Mouse (Mus musculus): ENCODE results near the gene Cacna2d3.
A peak's percentile ranks its signal among the peaks of the same experiment; 100 is the strongest.

The Cacna2d3 gene

GRCm38 (mm10) chr14:29268609-29269008 is 453.1 kb downstream of the Cacna2d3 start:
- peak; percentile 27 for DNase-seq (ENCODE audit: extremely low spot score, low spot score)

- DNase-seq (ENCODE audit: extremely low spot score, low spot score): peak; percentile 50
Measured at GRCm38 (mm10) chr14:29267233-29267874, 454.3 kb downstream of the Cacna2d3 start.

- no peak for DNase-seq (ENCODE audit: extremely low spot score, low spot score)
Measured at GRCm38 (mm10) chr14:29260621-29261020, 461.0 kb downstream of the Cacna2d3 start.

GRCm38 (mm10) chr14:29243516-29243915 is 478.1 kb downstream of the Cacna2d3 start:
- DNase-seq (ENCODE audit: extremely low spot score, low spot score): no peak

- DNase-seq (ENCODE audit: extremely low spot score, low spot score): no peak
Measured at GRCm38 (mm10) chr14:29238446-29238845, 483.2 kb downstream of the Cacna2d3 start.

- peak; percentile 19 for DNase-seq (ENCODE audit: extremely low spot score, low spot score)
Measured at GRCm38 (mm10) chr14:29228976-29229716, 492.5 kb downstream of the Cacna2d3 start.

- DNase-seq (ENCODE audit: extremely low spot score, low spot score): no peak
Measured at GRCm38 (mm10) chr14:29228471-29228870, 493.2 kb downstream of the Cacna2d3 start.

- DNase-seq (ENCODE audit: extremely low spot score, low spot score): no peak
Measured at GRCm38 (mm10) chr14:29227959-29228358, 493.7 kb downstream of the Cacna2d3 start.

GRCm38 (mm10) chr14:29225754-29226365 is 495.8 kb downstream of the Cacna2d3 start:
- DNase-seq (ENCODE audit: extremely low spot score, low spot score): no peak

- DNase-seq (ENCODE audit: extremely low spot score, low spot score): no peak
Measured at GRCm38 (mm10) chr14:29223012-29223411, 498.7 kb downstream of the Cacna2d3 start.

- no peak for DNase-seq (ENCODE audit: extremely low spot score, low spot score)
Measured at GRCm38 (mm10) chr14:29222191-29222882, 499.3 kb downstream of the Cacna2d3 start.

- no peak for DNase-seq (ENCODE audit: extremely low spot score, low spot score)
Measured at GRCm38 (mm10) chr14:29216106-29216505, 505.6 kb downstream of the Cacna2d3 start.

GRCm38 (mm10) chr14:29204967-29205268 is 516.7 kb downstream of the Cacna2d3 start:
- DNase-seq (ENCODE audit: extremely low spot score, low spot score): no peak

GRCm38 (mm10) chr14:29204236-29204966 is 517.3 kb downstream of the Cacna2d3 start:
- DNase-seq (ENCODE audit: extremely low spot score, low spot score): no peak

GRCm38 (mm10) chr14:29196171-29196570 is 525.5 kb downstream of the Cacna2d3 start:
- DNase-seq (ENCODE audit: extremely low spot score, low spot score): no peak

- no peak for DNase-seq (ENCODE audit: extremely low spot score, low spot score)
Measured at GRCm38 (mm10) chr14:29191426-29191825, 530.2 kb downstream of the Cacna2d3 start.

GRCm38 (mm10) chr14:29183730-29184129 is 537.9 kb downstream of the Cacna2d3 start:
- DNase-seq (ENCODE audit: extremely low spot score, low spot score): no peak

- no peak for DNase-seq (ENCODE audit: extremely low spot score, low spot score)
Measured at GRCm38 (mm10) chr14:29179397-29179888, 542.2 kb downstream of the Cacna2d3 start.

GRCm38 (mm10) chr14:29178695-29179396 is 542.8 kb downstream of the Cacna2d3 start:
- DNase-seq (ENCODE audit: extremely low spot score, low spot score): peak; percentile 69

- DNase-seq (ENCODE audit: extremely low spot score, low spot score): no peak
Measured at GRCm38 (mm10) chr14:29174762-29175161, 546.9 kb downstream of the Cacna2d3 start.
